Mouse (Mus musculus) hematopoietic stem cell, adult 5-6 weeks (primary cell): ENCODE data around the gene Abca7. TPM values are rescaled to one million over a fixed set of nuclear protein-coding genes. Genes with fewer than 3 reads are reported as not detected.
"Not testable (repeated sequence)": the region's sequence is repeated elsewhere in the genome, so short reads cannot be mapped to it uniquely, and the experiment has no call there.

Experiments
- ATAC-seq, 2 experiments: fragments of 125-278 bp in 1 of 2; replicated peaks in 1 of 2; 2 replicates each; pipeline ENCODE4 v1.8.0; 2016 to 2017; ENCODE audit warnings: inconsistent platforms in 2 of 2, mild to moderate bottlenecking in 2 of 2, moderate number of reproducible peaks in 2 of 2, low read depth in 1 of 2, moderate TSS enrichment in 1 of 2; ENCODE audit not compliant: low FRiP score in 2 of 2, poor library complexity in 2 of 2, severe bottlenecking in 2 of 2, insufficient read depth in 1 of 2, low TSS enrichment in 1 of 2
- total RNA-seq: library from RNA; stranded (forward); fragments of 172-1452, 232-1000 nt; gene quantifications from 2 replicates; pipeline ENCODE4 v1.2.3, GENCODE M21; 2017

Abca7 gene
- 11.5 and 15.9 TPM in 2 replicates for total RNA-seq

GRCm38 (mm10) chr10:79996272-79997033, at the start of gene Abca7:
TSS of gene Abca7 (plus strand) at chr10:79996494.
- ATAC-seq = peak; percentile 79 to 87

- peak; percentile 18 to 56; a peak in 2 of 4 replicates for ATAC-seq
Observed at GRCm38 (mm10) chr10:79946752-79947322, 49.5 kb upstream of the Abca7 start.

DNA sequence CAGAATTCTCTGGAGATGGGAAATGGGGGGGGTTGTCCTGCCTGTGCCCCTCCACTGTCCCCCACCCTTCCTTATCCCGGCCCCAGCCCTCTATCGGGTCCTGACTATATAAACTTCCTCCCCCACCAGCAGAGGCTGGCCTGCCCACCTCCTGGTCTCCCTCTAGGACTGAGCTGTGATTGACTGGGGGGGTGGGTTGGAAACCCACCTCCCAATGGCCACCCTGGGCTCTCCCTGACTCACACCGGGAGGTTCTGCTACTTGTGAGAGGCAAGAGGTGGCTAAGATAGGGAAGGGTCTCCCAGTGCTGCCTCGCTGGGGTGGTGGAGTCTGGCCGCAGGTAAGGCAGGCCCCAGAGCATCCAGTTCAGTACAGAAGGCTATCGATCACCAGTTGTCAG, 48.8 kb upstream of the Abca7 start:
- ATAC-seq = no peak

DNA sequence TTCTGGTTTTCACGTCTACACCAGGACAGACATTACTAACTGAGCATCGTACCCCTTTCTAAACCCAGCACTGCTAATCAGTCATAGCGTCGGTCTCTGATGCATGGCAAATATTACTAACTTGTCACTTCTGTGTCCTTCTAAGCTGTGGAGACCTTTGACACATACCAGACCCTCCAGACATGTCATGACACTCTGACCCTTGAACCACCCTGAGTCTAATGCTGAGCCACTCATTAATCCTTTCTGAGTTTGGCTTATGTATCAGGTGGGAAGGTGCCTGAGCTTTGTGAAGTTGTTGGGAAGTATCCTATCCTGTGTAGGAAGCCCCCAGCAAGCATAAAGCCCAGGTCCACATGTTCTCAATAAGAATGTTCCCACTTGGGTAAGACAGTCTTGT, 46.4 kb upstream of the Abca7 start:
- no peak for ATAC-seq

- no peak for ATAC-seq
Observed at GRCm38 (mm10) chr10:79950661-79951060, 45.6 kb upstream of the Abca7 start.

- no peak for ATAC-seq
Observed at GRCm38 (mm10) chr10:79953946-79954345, 42.3 kb upstream of the Abca7 start.

- ATAC-seq = no peak
Observed at GRCm38 (mm10) chr10:79955691-79956090, 40.6 kb upstream of the Abca7 start.

GRCm38 (mm10) chr10:79956643-79957154, 39.6 kb upstream of the Abca7 start:
- ATAC-seq = no peak

- peak; percentile 67 to 77 for ATAC-seq
Observed at GRCm38 (mm10) chr10:79958140-79958816, 38.0 kb upstream of the Abca7 start.

- not testable (repeated sequence) for ATAC-seq
Observed at GRCm38 (mm10) chr10:79959412-79959811, 36.9 kb upstream of the Abca7 start.

GRCm38 (mm10) chr10:79959847-79960601, 36.3 kb upstream of the Abca7 start, which contains the start of gene Wdr18:
TSS of gene Wdr18 (plus strand) at chr10:79960152.
- ATAC-seq = peak; percentile 91 to 95

DNA sequence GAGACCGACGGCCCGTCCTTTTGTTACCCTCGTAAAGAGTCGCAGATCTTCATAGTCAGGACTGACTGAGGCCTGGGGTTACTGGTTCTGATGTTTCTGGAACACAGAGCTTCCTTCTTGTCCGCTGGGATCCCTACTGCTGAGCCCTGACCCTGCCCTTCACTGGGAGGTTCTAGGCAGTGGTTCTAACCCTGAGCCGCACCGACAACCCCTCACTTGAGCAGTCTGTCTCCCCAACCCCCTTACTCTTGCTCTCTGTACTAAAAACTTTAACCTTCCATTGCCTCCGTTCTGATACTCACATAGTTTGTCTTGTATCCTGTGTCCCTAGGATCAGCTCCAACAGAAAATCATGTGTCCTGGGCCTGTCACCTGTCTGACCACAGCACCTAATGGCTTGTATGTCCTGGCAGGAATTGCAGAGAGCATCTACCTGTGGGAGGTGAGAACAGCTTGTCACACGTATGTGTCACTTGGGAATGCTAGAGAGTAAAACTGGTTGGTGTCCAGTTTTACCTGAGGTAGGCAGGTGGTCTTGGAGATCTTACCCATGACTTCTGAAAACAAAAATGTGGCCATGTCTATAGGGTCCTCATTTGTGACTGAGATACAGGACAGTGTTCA, 35.5 kb upstream of the Abca7 start:
- no peak for ATAC-seq

- no peak for ATAC-seq
Observed at GRCm38 (mm10) chr10:79964727-79965126, 31.6 kb upstream of the Abca7 start.

DNA sequence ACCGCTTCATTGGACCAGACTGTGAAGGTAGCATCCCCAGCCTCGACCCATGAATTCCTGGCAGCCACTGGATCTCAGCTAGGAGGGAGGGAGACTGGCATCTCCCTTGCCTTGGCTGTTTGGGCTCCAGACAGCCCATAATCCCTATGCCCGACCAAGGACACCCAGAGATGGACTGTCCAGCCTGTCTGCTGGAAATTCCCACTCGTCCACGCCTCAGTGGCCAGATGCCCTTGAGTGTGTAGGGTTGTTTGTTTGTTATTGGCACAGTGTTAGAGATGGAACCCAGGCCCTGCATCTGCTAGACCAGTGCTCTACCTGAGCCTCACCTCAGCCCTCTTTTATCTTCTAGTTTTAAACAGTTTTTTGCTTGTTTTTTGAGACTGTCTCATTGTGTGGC, 31.0 kb upstream of the Abca7 start:
- ATAC-seq = no peak

- no peak for ATAC-seq
Observed at GRCm38 (mm10) chr10:79966886-79967400, 29.4 kb upstream of the Abca7 start.

DNA sequence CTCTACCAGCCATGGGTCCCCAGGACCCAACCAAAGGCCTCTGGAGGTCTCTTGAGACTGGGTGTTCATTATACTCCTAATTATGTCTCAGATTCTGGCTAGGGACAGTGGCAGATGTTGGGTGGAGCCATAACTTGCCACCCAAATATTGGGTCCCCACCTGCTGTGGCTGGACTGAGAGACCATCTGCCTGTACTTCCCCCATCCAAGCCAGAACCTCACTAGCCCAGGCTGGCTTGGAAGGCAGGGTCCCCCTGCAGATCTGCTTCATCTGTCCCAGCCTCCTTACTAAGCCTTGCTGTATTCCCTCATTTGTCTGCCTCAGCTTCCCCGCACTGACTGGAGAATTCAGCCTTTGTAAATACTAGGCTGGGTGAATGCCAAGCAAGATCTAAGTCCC, 28.1 kb upstream of the Abca7 start:
- no peak for ATAC-seq

DNA sequence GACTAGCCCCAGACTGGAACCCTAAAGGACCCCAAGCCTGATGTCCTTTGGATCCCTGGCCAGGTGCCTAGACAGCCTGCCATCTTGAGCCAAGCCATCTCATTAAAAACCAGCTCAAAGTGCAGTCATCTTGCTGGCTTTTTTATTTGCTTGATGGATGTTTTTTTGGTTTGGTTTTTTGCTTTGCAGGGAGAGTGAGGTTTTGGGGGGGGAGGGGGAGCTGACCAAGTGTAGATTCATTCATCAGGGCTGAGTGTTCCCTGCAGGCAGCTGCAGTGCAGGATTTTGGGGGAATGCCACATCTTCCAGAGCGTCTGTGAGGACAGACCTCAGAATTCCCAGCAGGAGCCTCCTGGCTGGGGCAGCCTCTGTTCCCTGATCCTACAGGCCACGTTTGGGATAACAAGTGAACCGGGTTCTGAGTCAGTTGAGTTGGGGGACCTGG, 27.1 kb upstream of the Abca7 start:
- no peak for ATAC-seq
